Mouse (Mus musculus) right cerebral cortex, postnatal 10 days (tissue): ENCODE data around the gene Snx12.
"Not testable (repeated sequence)": the region's sequence is repeated elsewhere in the genome, so short reads cannot be mapped to it uniquely, and the experiment has no call there.

Experiments
- DNase-seq, 2 experiments: peaks; one replicate each; pipeline ENCODE4 v3.0.0; 2021; ENCODE audit warnings: low spot score in 2 of 2

Snx12 gene

GRCm38 (mm10) chrX:101131992-101132791, 90.2 kb downstream of the Snx12 start:
- peak in 1 of 2 experiments; percentile 28 for DNase-seq

GRCm38 (mm10) chrX:101131001-101131400, 91.4 kb downstream of the Snx12 start:
- peak; percentile 71 to 80 for DNase-seq

- DNase-seq: no peak
Measured at GRCm38 (mm10) chrX:101128559-101128958, 93.8 kb downstream of the Snx12 start.

GRCm38 (mm10) chrX:101126977-101127376, 95.4 kb downstream of the Snx12 start:
- DNase-seq: no peak

GRCm38 (mm10) chrX:101126474-101126955, 95.8 kb downstream of the Snx12 start:
- no peak for DNase-seq

GRCm38 (mm10) chrX:101120546-101120945, 101.8 kb downstream of the Snx12 start:
- no peak for DNase-seq

- DNase-seq: no peak
Measured at GRCm38 (mm10) chrX:101085920-101086319, 136.4 kb downstream of the Snx12 start, which contains the start of gene Slc7a3. Gene Slc7a3, minus strand, starts transcription at chrX:101086020.

GRCm38 (mm10) chrX:101085211-101085610, 137.2 kb downstream of the Snx12 start:
- not testable (repeated sequence) for DNase-seq

- no peak for DNase-seq
Measured at GRCm38 (mm10) chrX:101084192-101084591, 138.2 kb downstream of the Snx12 start.

- DNase-seq: no peak
Measured at GRCm38 (mm10) chrX:101065245-101065644, 157.1 kb downstream of the Snx12 start.

- DNase-seq: peak in 1 of 2 experiments; percentile 28
Measured at GRCm38 (mm10) chrX:101063503-101063902, 158.9 kb downstream of the Snx12 start.

- DNase-seq: no peak
Measured at GRCm38 (mm10) chrX:101059541-101059940, 162.8 kb downstream of the Snx12 start, which contains the start of gene Tex11. Gene Tex11, minus strand, starts transcription at chrX:101059667.
